Mouse (Mus musculus) lung, embryonic 15.5 days (tissue): Measurements from ENCODE around the gene Lrmda. TPM values are rescaled to one million over a fixed set of nuclear protein-coding genes. Genes with fewer than 3 reads are reported as not detected.

Source experiments
- ATAC-seq: fragments of 200-750 bp; cut with Nextera tagmentation; 2 replicates; pipeline ENCODE4 v1.8.0; 2017; ENCODE audit warnings: moderate number of reproducible peaks, borderline replicate concordance; ENCODE audit not compliant: low FRiP score, low TSS enrichment; ENCODE audit errors: extremely low read depth
- H3K27ac ChIP-seq: fragments of 300-500 bp; sonication (generic); 2 replicates; pipeline ENCODE4 v1.5.1; 2015; ENCODE audit warnings: moderate library complexity, mild to moderate bottlenecking, inconsistent platforms
- H3K27me3 ChIP-seq: fragments of 300-500 bp; sonication (generic); 2 replicates; pipeline ENCODE4 v1.6.1; 2015; ENCODE audit warnings: inconsistent platforms
- H3K36me3 ChIP-seq: fragments of 300-500 bp; sonication (generic); 2 replicates; pipeline ENCODE4 v1.6.1; 2015; ENCODE audit warnings: inconsistent platforms
- H3K4me1 ChIP-seq: fragments of 300-500 bp; sonication (generic); 2 replicates; pipeline ENCODE4 v1.6.1; 2015; ENCODE audit warnings: inconsistent platforms
- H3K4me2 ChIP-seq: fragments of 300-500 bp; sonication (generic); 2 replicates; pipeline ENCODE4 v1.6.1; 2015; ENCODE audit warnings: inconsistent platforms, mild to moderate bottlenecking, moderate library complexity
- H3K4me3 ChIP-seq: fragments of 300-500 bp; sonication (generic); 2 replicates; pipeline ENCODE4 v1.5.1; 2015; ENCODE audit warnings: mild to moderate bottlenecking, inconsistent platforms
- H3K9ac ChIP-seq: fragments of 300-500 bp; sonication (generic); 2 replicates; pipeline ENCODE4 v1.6.1; 2015; ENCODE audit warnings: inconsistent platforms
- H3K9me3 ChIP-seq: fragments of 300-500 bp; sonication (generic); 2 replicates; pipeline ENCODE4 v1.6.1; 2016; ENCODE audit warnings: inconsistent platforms
- WGBS: fragments of 180-500 bp; shearing (Covaris S2); methylation state at CpG from one replicate; pipeline ENCODE4 v1.1.7; 2015; 5-methylcytosine and 5-hydroxymethylcytosine counted together
- polyA plus RNA-seq: library from polyadenylated mRNA; unstranded; fragments of >200 nt; fragmentation: Nextera tagmentation; extraction: Ambion mirVana; gene quantifications from 2 replicates; pipeline ENCODE4 v1.2.1, GENCODE M21; 2015

The Lrmda gene
- polyA plus RNA-seq, 1 experiment from 2014 or later = 0.39 TPM

DNA sequence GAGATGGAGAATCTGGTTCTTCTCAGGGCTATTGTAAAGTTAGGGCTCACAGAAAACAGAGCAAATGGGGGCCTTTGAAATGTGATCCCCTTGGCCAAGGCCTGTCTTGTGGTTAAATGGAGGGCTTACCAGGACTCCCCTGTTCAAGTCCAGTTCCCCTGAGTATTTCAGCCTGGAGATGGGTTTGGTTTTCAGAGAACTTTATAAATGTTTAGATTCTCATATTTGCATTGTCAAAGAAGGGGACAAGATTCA, 490.9 kb downstream of the Lrmda start:
- H3K36me3 ChIP-seq = no peaks in the 10 kb centered on the region
- ATAC-seq = no peak

DNA sequence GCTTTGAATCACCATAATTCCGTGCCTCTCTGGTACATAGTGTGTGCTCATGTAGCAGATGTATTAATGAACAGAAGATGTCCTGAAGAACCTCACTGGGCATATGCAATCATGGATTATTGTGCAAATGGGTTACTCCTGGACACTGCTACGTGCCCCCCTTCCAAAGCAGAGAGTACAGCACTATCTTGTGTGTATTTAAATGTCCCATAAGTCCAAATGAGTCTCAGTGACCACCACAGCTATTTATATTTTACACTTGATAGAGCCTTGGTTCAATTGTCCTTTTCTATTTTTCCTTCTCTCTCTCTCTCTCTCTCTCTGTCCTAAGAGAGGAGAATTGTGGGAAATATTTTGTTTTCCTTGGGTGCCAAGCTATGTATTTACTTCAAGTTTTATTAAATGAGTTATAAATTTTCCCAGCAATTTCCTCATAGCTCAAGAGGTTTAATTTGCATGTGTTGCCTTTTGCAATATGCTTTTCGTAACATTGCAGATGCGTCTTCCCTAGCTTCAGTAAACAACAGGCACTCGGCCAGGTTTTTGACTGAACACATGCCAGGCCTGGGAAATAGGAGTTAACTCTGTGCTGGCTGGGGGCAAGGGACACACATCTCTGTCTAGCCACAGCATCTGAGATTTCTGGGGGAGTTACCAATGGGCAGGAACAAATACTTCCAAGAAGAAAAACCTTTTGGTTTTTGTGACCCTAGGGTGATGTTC, 495.0 kb downstream of the Lrmda start:
- 35% methylated on average over 5 of the region's 5 CpGs for WGBS
- Histone ChIP-seq H3K27me3 (no peaks in the 10 kb centered on the region), H3K9ac (no peak overlapping the region), H3K4me3 (no peak overlapping the region), H3K4me1 (no peaks in the 10 kb centered on the region; the same call in 1 of the 2 replicates), H3K36me3 (no peaks in the 10 kb centered on the region), H3K27ac (0 out of 2 replicates have a peak overlapping the region, but pooled peaks have one; percentile 47), H3K9me3 (no peaks in the 10 kb centered on the region), H3K4me2 (no peak overlapping the region)
- peak; percentile 86; the same call in 1 of the 2 replicates for ATAC-seq

More for the DNA sequence above, 490.9 kb downstream of the Lrmda start:
- Histone ChIP-seq H3K4me3 (no peak overlapping the region), H3K27me3 (no peaks in the 10 kb centered on the region), H3K9ac (no peak overlapping the region), H3K27ac (no peak overlapping the region), H3K4me2 (no peak overlapping the region), H3K4me1 (no peaks in the 10 kb centered on the region; the same call in 1 of the 2 replicates), H3K9me3 (no peaks in the 10 kb centered on the region)

DNA sequence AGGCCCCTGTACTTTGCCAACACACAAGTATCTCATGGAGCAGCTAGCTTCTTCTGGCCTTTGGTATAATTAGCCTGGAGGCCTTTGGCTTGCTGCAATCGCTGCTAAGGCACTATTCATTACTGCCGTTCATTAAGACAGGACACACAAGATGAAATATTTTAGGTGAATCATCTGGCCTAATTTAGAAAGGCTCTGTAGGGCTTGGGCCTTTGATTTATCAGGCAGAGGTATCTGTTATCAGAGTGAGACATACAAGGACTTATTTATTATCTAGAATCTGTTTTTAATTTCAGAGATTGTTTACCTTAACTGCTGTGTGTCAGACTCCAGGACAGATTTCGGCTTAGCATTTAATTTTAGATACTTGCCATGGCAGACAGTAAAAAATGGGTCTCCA, 511.2 kb downstream of the Lrmda start:
- Histone ChIP-seq H3K9me3 (no peaks in the 10 kb centered on the region), H3K27me3 (no peaks in the 10 kb centered on the region), H3K36me3 (no peaks in the 10 kb centered on the region), H3K4me3 (no peak overlapping the region), H3K4me1 (no peaks in the 10 kb centered on the region), H3K4me2 (no peak overlapping the region), H3K9ac (no peak overlapping the region), H3K27ac (no peak overlapping the region)
- ATAC-seq = no peak
- WGBS = 55% methylated on average over 3 of the region's 3 CpGs

DNA sequence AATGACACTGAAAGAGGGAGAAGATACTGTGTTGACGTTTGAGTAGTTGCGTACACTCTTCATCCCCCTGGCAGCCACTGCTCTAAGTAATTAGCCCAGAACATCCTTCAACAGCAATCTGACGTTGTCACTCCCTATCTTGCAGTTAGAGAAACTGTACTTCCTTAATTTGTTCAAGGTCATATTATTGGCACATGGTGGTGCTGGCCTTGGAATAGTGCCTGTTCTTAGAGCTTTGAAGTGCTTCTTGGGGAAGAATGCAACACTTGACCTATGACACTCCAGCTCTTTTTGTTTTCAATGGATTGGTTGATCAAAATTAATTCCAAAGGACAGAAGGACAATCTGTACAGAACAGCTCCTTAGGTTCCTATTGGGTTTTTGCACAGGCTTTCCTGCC, 514.0 kb downstream of the Lrmda start:
- ATAC-seq = no peak
- Histone ChIP-seq H3K9ac (no peak overlapping the region), H3K4me2 (no peak overlapping the region), H3K4me3 (no peak overlapping the region), H3K9me3 (no peaks in the 10 kb centered on the region), H3K27me3 (no peaks in the 10 kb centered on the region), H3K4me1 (no peaks in the 10 kb centered on the region), H3K27ac (no peak overlapping the region), H3K36me3 (no peaks in the 10 kb centered on the region)
- 28% methylated on average over 3 of the region's 3 CpGs for WGBS

DNA sequence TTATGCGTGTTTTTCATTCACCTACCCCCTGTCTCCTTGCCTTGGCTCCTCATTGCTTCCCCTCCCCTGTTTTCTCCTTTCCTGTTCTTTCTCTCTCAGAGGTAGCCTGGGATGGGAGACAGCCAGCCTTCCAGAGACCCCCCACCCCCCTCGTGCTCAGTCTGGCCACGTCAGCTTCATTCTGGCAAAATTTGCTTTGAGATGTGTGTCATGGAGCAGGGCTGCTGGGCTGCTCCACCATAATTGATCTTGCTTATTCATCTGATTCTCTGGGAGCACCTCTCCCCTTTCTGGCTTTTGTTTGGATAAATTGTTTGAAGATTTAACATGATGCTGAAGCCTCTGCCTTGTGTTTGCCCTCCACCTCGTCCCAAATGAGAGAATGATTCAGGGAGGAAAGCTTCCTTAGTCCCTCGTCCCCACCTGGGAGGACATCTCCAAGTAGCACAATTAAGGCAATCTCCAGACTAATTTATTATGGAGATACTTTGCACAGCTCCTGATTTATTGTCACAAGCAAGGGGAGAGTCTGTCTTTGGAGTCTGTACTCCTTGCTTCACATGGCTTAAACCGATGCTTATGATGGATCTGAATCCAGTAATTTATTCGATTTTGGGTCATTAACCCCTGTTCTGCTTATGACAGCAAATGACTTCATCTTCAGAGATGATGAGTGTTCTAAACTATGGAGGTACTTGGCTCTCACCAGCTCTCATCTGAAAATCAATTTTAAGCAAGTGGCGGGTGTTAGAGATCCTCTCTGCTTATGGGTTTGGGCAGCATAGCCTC, 526.6 kb downstream of the Lrmda start:
- Histone ChIP-seq H3K4me2 (no peak overlapping the region), H3K4me1 (no peaks in the 10 kb centered on the region), H3K27ac (no peak overlapping the region), H3K4me3 (no peak overlapping the region), H3K9me3 (no peaks in the 10 kb centered on the region), H3K9ac (no peak overlapping the region), H3K27me3 (no peaks in the 10 kb centered on the region), H3K36me3 (no peaks in the 10 kb centered on the region)
- WGBS = 48% methylated on average over 8 of the region's 8 CpGs
- ATAC-seq = no peak

DNA sequence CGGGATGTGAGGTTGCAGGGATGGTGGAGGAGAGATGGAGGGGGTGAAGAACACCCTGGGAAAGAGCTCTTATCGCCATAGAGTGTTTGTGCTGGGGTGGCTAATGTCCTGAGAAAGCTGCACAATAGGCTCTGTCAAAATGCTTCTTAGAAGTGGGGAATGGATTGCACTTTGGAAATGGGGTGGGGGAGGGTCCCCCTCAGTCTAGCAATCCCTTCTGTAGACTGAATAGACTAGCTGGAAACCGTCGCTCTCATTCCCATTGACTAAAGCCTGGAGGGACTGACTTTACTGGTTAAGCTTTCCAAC, 527.1 kb downstream of the Lrmda start:
- Histone ChIP-seq H3K4me2 (no peak overlapping the region), H3K4me1 (no peaks in the 10 kb centered on the region), H3K27ac (no peak overlapping the region), H3K4me3 (no peak overlapping the region), H3K9ac (no peak overlapping the region), H3K9me3 (no peaks in the 10 kb centered on the region), H3K27me3 (no peaks in the 10 kb centered on the region), H3K36me3 (no peaks in the 10 kb centered on the region)
- 54% methylated on average over 4 of the region's 4 CpGs for WGBS
- no peak for ATAC-seq

DNA sequence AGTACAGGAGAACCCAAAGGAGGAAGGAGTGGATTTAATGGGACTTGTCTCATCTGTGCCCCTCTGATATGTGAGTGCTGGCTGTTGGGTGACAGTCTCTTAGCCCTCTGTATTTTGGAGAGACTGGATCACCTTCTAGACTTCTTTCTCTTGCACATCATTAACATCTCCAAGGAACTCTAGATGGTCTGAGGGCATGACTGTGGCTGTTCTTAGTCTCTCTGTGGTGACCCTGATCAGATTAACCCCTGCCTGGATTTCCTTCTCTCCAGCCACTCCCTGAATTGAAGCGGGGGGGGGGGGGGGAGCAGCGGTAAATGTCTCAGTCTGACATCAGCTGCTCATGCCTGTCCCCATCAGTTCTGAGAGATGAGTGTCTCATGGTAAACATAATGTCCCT, 528.8 kb downstream of the Lrmda start:
- Histone ChIP-seq H3K4me2 (no peak overlapping the region), H3K4me1 (no peaks in the 10 kb centered on the region), H3K4me3 (no peak overlapping the region), H3K27ac (no peak overlapping the region), H3K9me3 (no peaks in the 10 kb centered on the region), H3K9ac (no peak overlapping the region), H3K36me3 (no peaks in the 10 kb centered on the region), H3K27me3 (no peaks in the 10 kb centered on the region)
- 26% methylated on average over 2 of the region's 2 CpGs for WGBS
- no peak for ATAC-seq

DNA sequence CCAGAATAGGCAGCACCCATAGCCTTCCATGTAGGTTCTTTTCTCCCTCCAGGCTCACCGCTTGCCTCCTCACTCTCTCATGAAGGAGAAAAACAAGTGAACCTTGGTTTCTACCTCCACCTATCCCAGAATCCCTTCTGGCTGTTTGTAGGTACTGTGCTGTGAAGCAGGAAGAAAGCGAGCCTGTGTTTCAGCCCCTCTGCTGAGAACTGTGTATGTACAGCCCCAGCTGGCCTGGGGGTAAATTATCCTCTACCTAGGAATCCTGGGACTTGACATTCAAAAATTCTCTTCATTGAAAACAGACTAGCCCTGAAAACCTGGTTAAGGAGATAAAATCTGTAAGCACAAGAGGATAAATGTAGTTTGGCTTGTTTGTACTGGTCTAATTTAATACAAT, 529.7 kb downstream of the Lrmda start:
- Histone ChIP-seq H3K27me3 (no peaks in the 10 kb centered on the region), H3K36me3 (no peaks in the 10 kb centered on the region), H3K4me3 (no peak overlapping the region), H3K27ac (no peak overlapping the region), H3K4me2 (no peak overlapping the region), H3K9ac (no peak overlapping the region), H3K4me1 (no peaks in the 10 kb centered on the region), H3K9me3 (no peaks in the 10 kb centered on the region)
- no peak for ATAC-seq
- 92% methylated on average over 2 of the region's 2 CpGs for WGBS

DNA sequence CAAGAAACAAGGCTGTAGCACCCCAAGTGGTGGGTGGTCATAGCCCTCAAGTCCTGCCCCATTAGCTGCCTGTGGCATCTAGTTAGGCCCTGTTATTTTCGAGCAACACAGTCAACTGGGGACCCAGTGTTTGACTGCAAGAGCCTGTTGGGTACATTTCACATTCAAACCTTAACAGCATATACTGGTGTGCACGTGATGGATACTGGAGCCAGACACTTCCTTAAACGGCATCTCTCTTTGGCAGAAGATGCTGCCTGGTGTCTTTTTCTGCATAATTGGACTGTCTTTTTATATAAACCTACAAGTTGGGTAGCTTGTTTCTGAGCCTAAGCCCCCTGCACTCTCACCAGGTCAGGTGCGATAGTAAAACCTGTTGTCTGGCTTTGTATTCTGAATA, 532.8 kb downstream of the Lrmda start:
- H3K9ac ChIP-seq = no peak overlapping the region
- H3K27ac ChIP-seq = no peak overlapping the region
- H3K4me2 ChIP-seq = no peak overlapping the region
- H3K27me3 ChIP-seq = no peaks in the 10 kb centered on the region
- H3K4me1 ChIP-seq = no peaks in the 10 kb centered on the region
- WGBS = 72% methylated on average over 4 of the region's 4 CpGs
- no peak for ATAC-seq
- H3K9me3 ChIP-seq = no peaks in the 10 kb centered on the region
- H3K4me3 ChIP-seq = no peak overlapping the region
- no peaks in the 10 kb centered on the region for H3K36me3 ChIP-seq

DNA sequence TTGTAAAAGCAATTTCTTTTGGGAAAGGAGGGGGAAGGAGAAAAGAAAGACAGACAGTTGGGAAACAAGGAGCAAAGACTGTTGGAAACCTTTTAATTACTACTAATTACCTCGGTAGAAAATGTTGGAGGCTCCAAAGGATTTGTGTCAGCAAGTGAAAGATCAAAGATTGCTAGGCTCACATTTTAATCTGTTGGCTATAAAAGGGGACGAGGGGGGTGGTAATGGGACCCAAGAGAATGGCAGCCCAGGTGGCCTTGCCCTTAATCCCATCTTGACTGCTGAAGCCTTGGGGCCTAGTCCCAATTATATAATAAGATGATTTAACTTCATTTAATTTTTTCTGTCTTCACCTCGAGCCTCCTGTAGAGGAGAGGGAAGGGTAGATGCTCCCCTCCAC, 533.3 kb downstream of the Lrmda start:
- WGBS = 70% methylated on average over 3 of the region's 3 CpGs
- no peaks in the 10 kb centered on the region for H3K36me3 ChIP-seq
- H3K4me2 ChIP-seq = no peak overlapping the region
- H3K9me3 ChIP-seq = no peaks in the 10 kb centered on the region
- H3K4me3 ChIP-seq = no peak overlapping the region
- H3K27ac ChIP-seq = no peak overlapping the region
- no peak overlapping the region for H3K9ac ChIP-seq
- ATAC-seq = no peak
- H3K4me1 ChIP-seq = no peaks in the 10 kb centered on the region
- no peaks in the 10 kb centered on the region for H3K27me3 ChIP-seq

DNA sequence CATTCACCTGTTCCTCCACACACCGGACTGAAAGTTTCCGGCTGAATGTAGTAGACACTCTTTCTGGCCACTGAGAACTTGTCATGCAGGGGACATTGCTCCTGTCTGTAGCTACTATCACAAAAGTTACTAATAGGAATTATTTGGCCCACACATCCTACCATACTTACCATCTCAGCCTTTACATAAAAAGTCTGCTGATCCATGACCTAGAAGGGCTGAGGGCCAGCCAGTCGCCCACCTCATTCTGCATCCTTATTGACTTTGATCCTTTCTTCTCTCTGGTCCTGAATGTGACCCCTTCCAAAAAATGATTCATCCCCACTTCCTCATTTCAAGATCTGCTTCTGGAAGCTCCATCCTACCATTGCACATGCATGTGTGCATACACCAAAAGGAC, 534.2 kb downstream of the Lrmda start:
- 0 out of 2 replicates have a peak, but pooled peaks have one; percentile 4 for ATAC-seq
- WGBS = 88% methylated on average over 3 of the region's 3 CpGs

DNA sequence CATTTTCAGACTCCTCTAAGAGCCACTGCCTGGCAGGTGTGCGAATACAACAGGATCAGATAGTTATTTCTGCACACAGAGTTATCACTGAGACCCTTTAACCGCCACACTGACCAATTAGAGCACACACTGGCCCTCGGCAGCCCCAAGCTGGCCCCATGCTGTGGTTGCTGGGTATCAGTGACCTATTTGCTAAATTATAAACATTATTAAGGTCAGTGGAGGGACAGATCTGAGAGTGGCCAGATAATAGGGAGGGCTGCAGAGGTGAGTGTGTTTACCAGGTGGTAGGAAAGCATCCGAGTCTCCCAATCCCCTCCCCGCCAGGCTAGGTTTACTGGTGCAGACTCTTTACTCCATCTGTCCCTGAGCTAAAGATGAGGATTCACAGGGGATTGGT, 553.0 kb downstream of the Lrmda start:
- Histone ChIP-seq H3K27ac (no peak overlapping the region), H3K27me3 (0 out of 2 replicates have a peak, but pooled peaks cover 4% of the 10 kb centered on the region), H3K9ac (no peak overlapping the region), H3K4me1 (peaks cover 5% of the 10 kb centered on the region), H3K4me2 (no peak overlapping the region), H3K36me3 (no peaks in the 10 kb centered on the region), H3K9me3 (no peaks in the 10 kb centered on the region), H3K4me3 (no peak overlapping the region)
- ATAC-seq = no peak
- 73% methylated on average over 5 of the region's 5 CpGs for WGBS

More for the DNA sequence above, 534.2 kb downstream of the Lrmda start:
- Histone ChIP-seq H3K27me3 (no peaks in the 10 kb centered on the region), H3K9me3 (no peaks in the 10 kb centered on the region), H3K9ac (no peak overlapping the region), H3K36me3 (no peaks in the 10 kb centered on the region), H3K4me3 (no peak overlapping the region), H3K27ac (no peak overlapping the region), H3K4me2 (no peak overlapping the region), H3K4me1 (no peaks in the 10 kb centered on the region)
